Mouse (Mus musculus) forebrain, embryonic 16.5 days (tissue): ENCODE measurements around the gene Gzmm. TPM values are rescaled to one million over a fixed set of nuclear protein-coding genes. Genes with fewer than 3 reads are reported as not detected.

ENCODE experiments used
- ATAC-seq: fragments of 200-750 bp; cut with Nextera tagmentation; 2 replicates; pipeline ENCODE4 v1.8.0; 2017; ENCODE audit warnings: mild to moderate bottlenecking, moderate library complexity
- H3K27ac ChIP-seq: fragments of 300-500 bp; sonication (generic); 2 replicates; pipeline ENCODE4 v1.5.1; 2014; ENCODE audit warnings: low read length, control low read depth
- H3K27me3 ChIP-seq: fragments of 300-500 bp; sonication (generic); replicated peaks from 2 replicates; pipeline ENCODE4 v1.6.1; 2014; ENCODE audit warnings: low read length; ENCODE audit not compliant: control insufficient read depth, insufficient read depth
- H3K36me3 ChIP-seq: fragments of 300-500 bp; sonication (generic); 2 replicates; pipeline ENCODE4 v1.6.1; 2014; ENCODE audit not compliant: control insufficient read depth, insufficient read depth
- H3K4me1 ChIP-seq: fragments of 300-500 bp; sonication (generic); replicated peaks from 2 replicates; pipeline ENCODE4 v1.6.1; 2014; ENCODE audit warnings: low read length; ENCODE audit not compliant: control insufficient read depth, insufficient read depth
- H3K4me2 ChIP-seq: fragments of 300-500 bp; sonication (generic); 2 replicates; pipeline ENCODE4 v1.6.1; 2014; ENCODE audit warnings: mild to moderate bottlenecking, low read length, control low read depth
- H3K4me3 ChIP-seq: fragments of 300-500 bp; sonication (generic); replicated peaks from 2 replicates; pipeline ENCODE4 v1.5.1; 2014; ENCODE audit warnings: mild to moderate bottlenecking, low read length, control low read depth
- H3K9ac ChIP-seq: fragments of 300-500 bp; sonication (generic); replicated peaks from 2 replicates; pipeline ENCODE4 v1.6.1; 2014; ENCODE audit warnings: low read depth, low read length, control low read depth
- H3K9me3 ChIP-seq: fragments of 300-500 bp; sonication (generic); 2 replicates; pipeline ENCODE4 v1.6.1; 2016; ENCODE audit warnings: low read length; ENCODE audit not compliant: control insufficient read depth
- WGBS: fragments of 180-500 bp; shearing (Covaris S2); extraction: QIAGEN DNeasy Blood & Tissue Kit; methylation state at CpG from one replicate; pipeline ENCODE4 v1.1.7; 2014; 5-methylcytosine and 5-hydroxymethylcytosine counted together
- polyA plus RNA-seq: library from polyadenylated mRNA; unstranded; fragments of >200 nt; fragmentation: Nextera tagmentation; extraction: Ambion mirVana; gene quantifications from 2 replicates; pipeline ENCODE4 v1.2.1, GENCODE M21; 2015

The Gzmm gene
- polyA plus RNA-seq, 1 experiment from 2014 or later: 1.8 TPM

- Histone ChIP-seq H3K27ac (no peak within 1 kb of the TSS), H3K27me3 (peaks cover 34% of the 10 kb centered on the region)
Measured at GRCm38 (mm10) chr10:79716254-79716987, 27.6 kb downstream of the Gzmm start, which contains the start of gene Hcn2. Gene Hcn2, plus strand, starts transcription at chr10:79716634.

GRCm38 (mm10) chr10:79716988-79717355 lies 28.2 kb downstream of the Gzmm start:
- peak; percentile 32 for ATAC-seq
- peaks cover 13% of the 10 kb centered on the region for H3K4me1 ChIP-seq
- under 1% methylated on average over 44 of the region's 44 CpGs for WGBS
- no peaks in the 10 kb centered on the region for H3K9me3 ChIP-seq
- H3K4me2 ChIP-seq: peak overlapping the region; percentile 91
- no peaks in the 10 kb centered on the region for H3K36me3 ChIP-seq
- H3K4me3 ChIP-seq: peak overlapping the region; percentile 72
- H3K9ac ChIP-seq: peak overlapping the region; percentile 71
- H3K27me3 ChIP-seq: peaks cover 34% of the 10 kb centered on the region
- H3K27ac ChIP-seq: no peak overlapping the region

More at GRCm38 (mm10) chr10:79716254-79716987, 27.6 kb downstream of the Gzmm start, which contains the start of gene Hcn2:
- Histone ChIP-seq H3K36me3 (no peaks in the 10 kb centered on the region), H3K4me2 (peak within 1 kb of the TSS; percentile 91), H3K9ac (peak within 1 kb of the TSS; percentile 71), H3K4me3 (peak within 1 kb of the TSS; percentile 72), H3K9me3 (no peaks in the 10 kb centered on the region), H3K4me1 (peaks cover 13% of the 10 kb centered on the region)
- WGBS: 3% methylated on average over 30 of the region's 91 CpGs
- peak; percentile 63 for ATAC-seq

- Histone ChIP-seq H3K4me3 (peak overlapping the region; percentile 72), H3K36me3 (no peaks in the 10 kb centered on the region), H3K9ac (peak overlapping the region; percentile 71), H3K27ac (no peak overlapping the region), H3K9me3 (no peaks in the 10 kb centered on the region), H3K4me2 (peak overlapping the region; percentile 91), H3K4me1 (peaks cover 13% of the 10 kb centered on the region), H3K27me3 (peaks cover 34% of the 10 kb centered on the region)
- no peak for ATAC-seq
- under 1% methylated on average over 41 of the region's 43 CpGs for WGBS
Measured at GRCm38 (mm10) chr10:79717640-79718357, 29.0 kb downstream of the Gzmm start.

DNA sequence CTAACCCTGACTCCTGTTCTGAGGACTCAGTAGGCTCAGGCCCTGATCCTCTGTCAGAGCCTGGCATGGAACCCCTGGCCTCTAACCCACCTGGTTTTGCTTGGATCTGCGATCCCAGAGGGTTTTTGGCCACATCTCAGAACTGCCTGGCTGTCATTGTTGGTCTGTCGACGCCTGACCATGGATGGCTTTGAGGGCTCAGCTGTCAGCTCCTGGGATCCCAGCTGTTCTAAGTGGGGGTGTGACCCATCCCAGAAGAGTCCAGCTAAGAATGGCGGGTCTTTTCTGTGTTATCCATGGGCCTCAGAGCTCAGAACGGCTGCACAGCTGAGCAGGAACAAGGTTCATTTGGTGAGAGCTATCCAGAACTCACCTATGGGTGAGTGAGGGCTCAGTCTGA lies 32.3 kb downstream of the Gzmm start:
- Histone ChIP-seq H3K36me3 (no peaks in the 10 kb centered on the region), H3K27ac (no peak overlapping the region), H3K4me1 (peaks cover 12% of the 10 kb centered on the region), H3K9ac (no peak overlapping the region), H3K4me2 (no peak overlapping the region), H3K9me3 (no peaks in the 10 kb centered on the region), H3K27me3 (peaks cover 22% of the 10 kb centered on the region), H3K4me3 (no peak overlapping the region)
- WGBS: 73% methylated on average over 5 of the region's 5 CpGs
- ATAC-seq: no peak

GRCm38 (mm10) chr10:79723047-79723446 lies 34.2 kb downstream of the Gzmm start:
- H3K9ac ChIP-seq: no peak overlapping the region
- no peak overlapping the region for H3K4me2 ChIP-seq
- H3K4me1 ChIP-seq: no peaks in the 10 kb centered on the region; the same call in 1 of the 2 replicates
- no peaks in the 10 kb centered on the region for H3K9me3 ChIP-seq
- no peak overlapping the region for H3K4me3 ChIP-seq
- WGBS: 55% methylated on average over 6 of the region's 6 CpGs
- H3K27ac ChIP-seq: no peak overlapping the region
- H3K27me3 ChIP-seq: peaks cover 5% of the 10 kb centered on the region
- H3K36me3 ChIP-seq: no peaks in the 10 kb centered on the region
- peak; percentile 49; the same call in 1 of the 2 replicates for ATAC-seq

DNA sequence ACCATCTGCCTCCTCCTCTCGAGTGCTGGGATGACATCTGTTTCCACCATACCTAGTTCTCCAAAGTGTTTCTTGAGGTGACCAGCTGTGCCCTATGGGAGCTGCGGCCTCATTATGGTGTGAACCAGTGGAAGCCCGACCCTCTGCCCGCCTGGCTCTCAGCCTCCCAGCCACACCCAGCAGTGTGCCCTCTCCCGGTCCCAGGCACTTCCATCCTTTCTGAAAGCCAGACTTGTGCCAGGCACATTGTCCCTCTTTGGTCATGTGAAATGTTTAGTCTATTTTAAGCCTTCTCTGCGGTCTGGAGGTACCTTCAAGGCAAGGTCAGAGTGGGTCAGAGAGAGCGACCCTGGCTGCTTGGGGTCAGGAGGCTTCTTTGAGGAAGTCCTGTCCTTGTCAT lies 34.9 kb downstream of the Gzmm start:
- H3K27ac ChIP-seq: no peak overlapping the region
- no peaks in the 10 kb centered on the region; the same call in none of the 2 replicates for H3K27me3 ChIP-seq
- no peaks in the 10 kb centered on the region for H3K9me3 ChIP-seq
- WGBS: 91% methylated on average over 7 of the region's 7 CpGs
- ATAC-seq: no peak
- H3K9ac ChIP-seq: no peak overlapping the region
- no peaks in the 10 kb centered on the region for H3K36me3 ChIP-seq
- no peak overlapping the region for H3K4me3 ChIP-seq
- H3K4me2 ChIP-seq: no peak overlapping the region
- H3K4me1 ChIP-seq: no peaks in the 10 kb centered on the region; the same call in 1 of the 2 replicates

GRCm38 (mm10) chr10:79726090-79726489 lies 37.3 kb downstream of the Gzmm start:
- no peak for ATAC-seq
- no peaks in the 10 kb centered on the region for H3K36me3 ChIP-seq
- H3K4me3 ChIP-seq: no peak overlapping the region
- no peak overlapping the region for H3K9ac ChIP-seq
- no peaks in the 10 kb centered on the region for H3K9me3 ChIP-seq
- no peak overlapping the region for H3K4me2 ChIP-seq
- H3K4me1 ChIP-seq: no peaks in the 10 kb centered on the region; the same call in none of the 2 replicates
- no peak overlapping the region for H3K27ac ChIP-seq
- 34% methylated on average over 11 of the region's 11 CpGs for WGBS
- H3K27me3 ChIP-seq: no peaks in the 10 kb centered on the region; the same call in 1 of the 2 replicates

- H3K4me3 ChIP-seq: no peak overlapping the region
- no peak overlapping the region for H3K27ac ChIP-seq
- H3K9ac ChIP-seq: no peak overlapping the region
- ATAC-seq: no peak
- H3K4me1 ChIP-seq: no peaks in the 10 kb centered on the region; the same call in 1 of the 2 replicates
- no peaks in the 10 kb centered on the region; the same call in 1 of the 2 replicates for H3K36me3 ChIP-seq
- H3K9me3 ChIP-seq: no peaks in the 10 kb centered on the region
- H3K4me2 ChIP-seq: no peak overlapping the region
- 75% methylated on average over 28 of the region's 28 CpGs for WGBS
- H3K27me3 ChIP-seq: no peaks in the 10 kb centered on the region
Measured at GRCm38 (mm10) chr10:79728323-79729249, 39.8 kb downstream of the Gzmm start.
